Mouse (Mus musculus) liver, adult 2 months (tissue): ENCODE data around the gene Clmp. TPM values are rescaled to one million over a fixed set of nuclear protein-coding genes. Genes with fewer than 3 reads are reported as not detected.

Source experiments
- DNase-seq: peaks from one replicate; pipeline ENCODE4 v3.0.0-alpha.2; 2011; ENCODE audit warnings: low read depth, low spot score; ENCODE audit errors: extremely low read depth
- H3K27ac ChIP-seq: fragments of 200-500 bp; replicated peaks from 2 replicates; pipeline ENCODE4 v1.5.1; 2012; ENCODE audit warnings: low read depth, mild to moderate bottlenecking, control low read depth, inconsistent platforms, low read length; ENCODE audit not compliant: insufficient read depth
- H3K27me3 ChIP-seq: fragments of 200-500 bp; 2 replicates; pipeline ENCODE4 v1.6.1; 2012; ENCODE audit warnings: mild to moderate bottlenecking, moderate library complexity, low read length, inconsistent platforms; ENCODE audit not compliant: control insufficient read depth, insufficient read depth
- H3K36me3 ChIP-seq: fragments of 200-500 bp; 2 replicates; pipeline ENCODE4 v1.6.1; 2012; ENCODE audit warnings: low read length, inconsistent platforms; ENCODE audit not compliant: control insufficient read depth, insufficient read depth
- H3K4me1 ChIP-seq: fragments of 200-500 bp; 2 replicates; pipeline ENCODE4 v1.6.1; 2011; ENCODE audit warnings: low read length; ENCODE audit not compliant: control insufficient read depth, insufficient read depth
- H3K4me3 ChIP-seq: fragments of 200-500 bp; 2 replicates; pipeline ENCODE4 v1.5.1; 2011; ENCODE audit warnings: low read depth, mild to moderate bottlenecking, control low read depth, low read length, moderate library complexity; ENCODE audit not compliant: insufficient read depth
- H3K79me2 ChIP-seq: fragments of 200-500 bp; 2 replicates; pipeline ENCODE4 v1.6.1; 2012; ENCODE audit warnings: inconsistent platforms, mild to moderate bottlenecking, low read length, moderate library complexity; ENCODE audit not compliant: control insufficient read depth, insufficient read depth
- H3K9ac ChIP-seq: fragments of 200-500 bp; 2 replicates; pipeline ENCODE4 v1.6.1; 2012; ENCODE audit warnings: low read depth, mild to moderate bottlenecking, control low read depth, inconsistent platforms, low read length
- CTCF ChIP-seq: fragments of 200-500 bp; IDR thresholded peaks from 2 replicates; pipeline ENCODE4 v1.5.1; 2011; ENCODE audit warnings: low read depth, low read length, control low read depth
- POLR2A ChIP-seq: fragments of 200-500 bp; IDR thresholded peaks from 2 replicates; pipeline ENCODE4 v1.6.1; 2011; ENCODE audit warnings: low read length, control low read depth; ENCODE audit not compliant: insufficient read depth; ENCODE audit errors: extremely low read depth
- WGBS: fragments of 180-500 bp; shearing (Covaris S2); methylation state at CpG from one replicate; pipeline ENCODE4 v1.1.7; 2018; 5-methylcytosine and 5-hydroxymethylcytosine counted together
- polyA plus RNA-seq: library from polyadenylated mRNA; depleted of rRNA; stranded (reverse); fragments of >200 nt; gene quantifications from 2 replicates; pipeline ENCODE4 v1.2.3, GENCODE M21; 2012
- total RNA-seq: library from RNA; depleted of rRNA; stranded (reverse); fragments of >200 nt; gene quantifications from 2 replicates; pipeline ENCODE4 v1.2.3, GENCODE M21; 2014

Clmp gene
- total and polyA plus RNA-seq, 2 experiments = 0.46 to 1.3 TPM

DNA sequence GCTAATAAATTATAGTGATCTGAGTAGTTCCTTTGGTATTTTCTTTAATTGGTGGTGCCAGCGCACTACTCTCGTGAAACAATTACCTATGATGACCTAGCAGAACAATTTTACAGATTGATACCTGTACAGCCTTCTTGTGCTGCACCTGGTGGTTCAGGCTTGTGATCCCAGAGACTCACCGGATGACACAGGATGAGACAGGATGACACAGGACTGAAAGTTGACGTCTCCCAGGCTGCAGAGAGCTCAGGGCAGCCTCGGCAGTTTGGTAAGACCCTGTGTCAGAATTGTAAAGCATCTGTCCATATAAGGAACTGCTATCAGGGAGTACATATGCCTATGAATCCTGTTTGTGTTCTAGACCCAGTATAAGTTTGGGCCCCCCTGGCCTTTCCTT lies 109.2 kb downstream of the Clmp start:
- no peak overlapping the region for H3K9ac ChIP-seq
- WGBS = 89% methylated on average over 5 of the region's 5 CpGs
- no peaks in the 10 kb centered on the region for H3K36me3 ChIP-seq
- H3K27ac ChIP-seq = no peak overlapping the region
- peaks cover 4% of the 10 kb centered on the region; the same call in 1 of the 2 replicates for H3K4me1 ChIP-seq
- no peak for DNase-seq
- no peaks in the 10 kb centered on the region for H3K27me3 ChIP-seq
- TF ChIP-seq CTCF = no peak
- TF ChIP-seq POLR2A = no peak
- H3K4me3 ChIP-seq = no peak overlapping the region
- no peaks in the 10 kb centered on the region for H3K79me2 ChIP-seq

DNA sequence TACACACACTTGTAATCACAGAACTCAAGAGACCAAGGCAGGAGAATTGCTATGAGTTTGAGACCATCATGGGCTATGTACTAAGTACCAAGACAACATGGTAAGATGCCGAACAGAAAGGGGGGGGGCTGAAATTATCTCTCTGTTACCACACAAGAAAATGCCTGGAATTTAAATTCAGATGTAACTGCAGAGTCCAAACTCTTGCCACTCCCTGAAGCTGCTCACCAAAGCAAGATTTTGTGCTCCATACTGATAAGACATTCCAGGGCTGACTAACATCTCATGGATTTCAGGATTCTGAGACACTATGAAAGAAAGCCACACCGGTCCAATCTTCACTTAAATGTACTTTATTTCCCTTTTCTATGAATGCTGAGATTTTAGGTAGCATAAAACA lies 109.8 kb downstream of the Clmp start:
- no peak overlapping the region for H3K27ac ChIP-seq

DNA sequence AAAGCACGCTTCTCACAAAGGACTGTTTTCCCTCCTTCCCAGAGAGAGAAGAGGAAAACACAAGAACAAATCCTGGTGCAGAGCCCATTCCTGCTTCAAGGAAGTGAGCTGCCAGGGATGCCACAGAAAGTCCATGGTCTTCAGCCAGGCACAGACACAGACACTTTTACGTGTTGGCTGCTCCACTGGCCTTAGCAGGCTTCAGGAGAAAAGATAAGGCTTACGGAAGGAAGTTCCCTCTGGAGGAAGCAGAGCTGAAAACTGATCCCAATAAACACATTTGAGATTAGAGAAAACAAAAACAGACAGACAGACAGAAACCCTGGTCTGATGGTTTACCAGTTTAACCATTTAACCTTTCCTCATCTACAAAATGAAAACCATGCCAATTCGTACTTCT lies 110.3 kb downstream of the Clmp start:
- TF ChIP-seq POLR2A (no peak), CTCF (no peak)
- H3K9ac ChIP-seq = no peak overlapping the region
- DNase-seq = no peak
- WGBS = 81% methylated on average over 4 of the region's 4 CpGs
- peaks cover 4% of the 10 kb centered on the region; the same call in 1 of the 2 replicates for H3K4me1 ChIP-seq
- no peaks in the 10 kb centered on the region for H3K79me2 ChIP-seq
- H3K27me3 ChIP-seq = no peaks in the 10 kb centered on the region
- H3K27ac ChIP-seq = no peak overlapping the region
- H3K4me3 ChIP-seq = no peak overlapping the region
- H3K36me3 ChIP-seq = no peaks in the 10 kb centered on the region

More for the DNA sequence above, 109.8 kb downstream of the Clmp start:
- peaks cover 4% of the 10 kb centered on the region; the same call in 1 of the 2 replicates for H3K4me1 ChIP-seq
- no peaks in the 10 kb centered on the region for H3K36me3 ChIP-seq
- H3K79me2 ChIP-seq = no peaks in the 10 kb centered on the region
- no peak for TF ChIP-seq POLR2A
- TF ChIP-seq CTCF = no peak
- H3K9ac ChIP-seq = no peak overlapping the region
- 71% methylated on average over 2 of the region's 2 CpGs for WGBS
- DNase-seq = no peak
- H3K27me3 ChIP-seq = no peaks in the 10 kb centered on the region
- no peak overlapping the region for H3K4me3 ChIP-seq

DNA sequence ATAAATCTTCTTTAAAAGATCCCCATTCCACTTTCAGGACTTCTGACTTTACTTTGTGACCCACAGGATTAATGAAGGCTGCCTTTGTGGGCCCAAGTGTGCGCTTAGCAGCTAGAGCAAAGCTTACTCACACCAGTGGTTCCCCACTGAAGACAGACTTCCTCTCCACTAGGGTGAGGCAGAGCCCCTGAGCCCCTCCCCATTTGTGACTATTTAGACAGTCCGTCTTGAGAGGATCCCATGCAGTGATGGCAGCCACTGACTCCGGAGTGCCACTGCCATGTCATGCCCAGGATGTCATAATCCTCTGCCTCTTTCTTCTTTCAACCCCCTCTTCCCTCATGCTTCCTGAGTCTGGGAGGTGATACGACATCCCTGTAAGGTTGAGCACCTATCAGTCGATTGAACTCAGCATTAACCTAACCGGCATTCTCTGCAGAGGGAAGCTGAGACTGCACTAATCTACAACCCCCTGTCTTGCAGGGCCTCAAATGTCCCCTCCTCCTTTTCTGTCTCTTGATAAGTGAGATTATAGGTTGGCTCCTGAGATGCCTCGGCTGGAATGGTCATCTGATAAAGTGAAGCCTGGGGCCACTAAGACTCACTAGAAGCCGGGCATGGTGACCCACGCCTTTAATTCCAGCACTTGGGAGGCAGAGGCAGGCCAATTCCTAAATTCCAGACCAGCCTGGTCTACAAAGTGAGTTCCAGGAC lies 112.6 kb downstream of the Clmp start:
- no peak for DNase-seq
- Histone ChIP-seq H3K36me3 (peaks cover 9% of the 10 kb centered on the region), H3K9ac (no peak overlapping the region), H3K4me1 (peaks cover 4% of the 10 kb centered on the region; the same call in 1 of the 2 replicates), H3K4me3 (no peak overlapping the region), H3K79me2 (peaks cover 8% of the 10 kb centered on the region; the same call in 1 of the 2 replicates), H3K27ac (no peak overlapping the region), H3K27me3 (no peaks in the 10 kb centered on the region)
- 86% methylated on average over 9 of the region's 9 CpGs for WGBS
- TF ChIP-seq CTCF = no peak
- TF ChIP-seq POLR2A = no peak

DNA sequence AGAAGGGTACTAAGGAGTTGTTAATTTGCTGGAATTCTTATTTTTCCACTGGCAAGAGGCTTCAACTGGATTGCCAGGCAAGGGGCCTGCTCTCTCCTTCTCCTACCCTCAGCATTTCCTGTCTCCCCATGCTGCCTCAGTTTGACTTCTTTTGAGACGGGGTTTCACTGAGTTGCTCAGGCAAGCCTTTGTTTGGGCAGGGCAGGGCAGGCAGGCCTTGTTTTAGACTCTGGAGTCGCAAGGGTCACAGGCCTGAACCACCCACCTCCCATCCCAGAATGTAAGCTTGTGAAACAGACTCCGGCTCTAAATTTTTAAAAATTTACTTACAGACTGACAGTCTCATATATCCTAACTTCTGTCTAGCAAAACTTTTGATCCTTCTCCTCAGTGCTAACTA lies 113.3 kb downstream of the Clmp start:
- H3K4me3 ChIP-seq = no peak overlapping the region
- peaks cover 6% of the 10 kb centered on the region; the same call in 1 of the 2 replicates for H3K4me1 ChIP-seq
- TF ChIP-seq POLR2A (no peak), CTCF (no peak)
- H3K79me2 ChIP-seq = peaks cover 8% of the 10 kb centered on the region; the same call in 1 of the 2 replicates
- peak; percentile 42 for DNase-seq
- 22% methylated on average over 3 of the region's 3 CpGs for WGBS
- no peak overlapping the region for H3K9ac ChIP-seq
- H3K27ac ChIP-seq = peak overlapping the region; percentile 67
- peaks cover 17% of the 10 kb centered on the region for H3K36me3 ChIP-seq
- no peaks in the 10 kb centered on the region for H3K27me3 ChIP-seq
